Mouse (Mus musculus) midbrain, embryonic 14.5 days (tissue): ENCODE data around the gene C130050O18Rik. TPM values are rescaled to one million over a fixed set of nuclear protein-coding genes. Genes with fewer than 3 reads are reported as not detected.

Experiments used
- ATAC-seq: fragments of 200-750 bp; cut with Nextera tagmentation; 2 replicates; pipeline ENCODE4 v1.8.0; 2017; ENCODE audit warnings: moderate number of reproducible peaks, moderate library complexity; ENCODE audit not compliant: low FRiP score, low TSS enrichment
- DNase-seq: peaks from one replicate; pipeline ENCODE4 v3.0.0-alpha.2; 2015
- H3K27ac ChIP-seq: fragments of 300-500 bp; sonication (generic); replicated peaks from 2 replicates; pipeline ENCODE4 v1.5.1; 2014; ENCODE audit warnings: mild to moderate bottlenecking, low read depth, low read length, moderate library complexity
- H3K27me3 ChIP-seq: fragments of 300-500 bp; sonication (generic); 2 replicates; pipeline ENCODE4 v1.6.1; 2014; ENCODE audit warnings: low read length, control low read depth, mixed read lengths; ENCODE audit not compliant: control insufficient read depth, insufficient read depth
- H3K36me3 ChIP-seq: fragments of 300-500 bp; sonication (generic); 2 replicates; pipeline ENCODE4 v1.6.1; 2014; ENCODE audit warnings: low read length, control low read depth; ENCODE audit not compliant: control insufficient read depth, insufficient read depth
- H3K4me1 ChIP-seq: fragments of 300-500 bp; sonication (generic); 2 replicates; pipeline ENCODE4 v1.6.1; 2014; ENCODE audit warnings: mild to moderate bottlenecking, antibody characterized with exemption, low read length, control low read depth; ENCODE audit not compliant: control insufficient read depth, insufficient read depth
- H3K4me2 ChIP-seq: fragments of 300-500 bp; sonication (generic); 2 replicates; pipeline ENCODE4 v1.6.1; 2014; ENCODE audit warnings: mild to moderate bottlenecking, low read length, moderate library complexity
- H3K4me3 ChIP-seq: fragments of 300-500 bp; sonication (generic); replicated peaks from 2 replicates; pipeline ENCODE4 v1.5.1; 2014; ENCODE audit warnings: low read depth, low read length
- H3K9ac ChIP-seq: fragments of 300-500 bp; sonication (generic); replicated peaks from 2 replicates; pipeline ENCODE4 v1.6.1; 2014; ENCODE audit warnings: mild to moderate bottlenecking, low read length, moderate library complexity
- H3K9me3 ChIP-seq: fragments of 300-500 bp; sonication (generic); 2 replicates; pipeline ENCODE4 v1.6.1; 2016; ENCODE audit warnings: low read length, control low read depth, mixed read lengths; ENCODE audit not compliant: control insufficient read depth
- WGBS: fragments of 180-500 bp; shearing (Covaris S2); extraction: QIAGEN DNeasy Blood & Tissue Kit; methylation state at CpG from one replicate; pipeline ENCODE4 v1.1.7; 2014; 5-methylcytosine and 5-hydroxymethylcytosine counted together
- polyA plus RNA-seq: library from polyadenylated mRNA; unstranded; fragments of >200 nt; fragmentation: Nextera tagmentation; extraction: Ambion mirVana; gene quantifications from 2 replicates; pipeline ENCODE4 v1.2.1, GENCODE M21; 2014

Gene C130050O18Rik
- polyA plus RNA-seq, 1 experiment from 2014 or later: 0.29 TPM

DNA sequence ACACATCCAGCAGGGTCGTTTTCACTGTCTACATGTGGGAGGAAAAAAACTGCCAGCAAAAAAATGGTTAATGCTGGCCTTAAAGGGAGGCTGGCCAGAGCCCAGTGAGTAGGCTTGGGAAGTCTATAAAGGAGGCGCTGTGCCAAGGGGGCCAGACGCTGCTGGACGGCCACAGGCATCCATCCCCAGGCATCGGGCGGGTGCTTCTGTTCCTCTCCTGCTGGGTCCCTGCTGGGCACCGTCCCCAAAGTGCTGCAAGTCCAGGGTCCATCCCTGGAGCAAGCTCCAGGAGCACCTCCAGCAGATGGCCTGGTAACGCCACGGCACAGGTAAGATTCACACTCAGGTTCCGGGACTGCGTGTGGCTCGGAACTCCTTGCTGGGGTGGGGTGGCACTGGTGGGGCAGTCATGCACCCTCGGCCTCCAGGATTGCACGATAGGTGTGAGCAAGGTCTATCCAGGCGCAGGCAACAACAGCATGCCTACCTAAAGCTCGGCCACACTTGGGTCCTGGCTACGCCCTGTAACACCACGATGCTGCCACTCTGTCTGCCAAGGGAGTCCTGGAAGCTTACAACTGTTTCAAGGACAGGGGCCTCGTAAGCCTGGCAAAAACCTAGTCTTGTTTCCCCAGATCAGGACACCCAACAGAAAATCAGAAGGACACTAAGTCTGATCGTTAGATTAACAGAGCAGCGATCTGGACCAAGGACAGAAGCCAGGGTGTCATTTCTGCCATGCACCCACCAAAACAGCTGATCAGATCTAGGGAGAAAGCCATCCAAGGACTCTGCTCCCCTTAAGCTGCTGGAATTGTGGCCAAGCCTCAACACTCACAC is 18.2 kb downstream of the C130050O18Rik start, which contains the start of gene Gper1:
Gene Gper1 (plus strand): TSS at position 126 of the 840 bp plus-strand sequence.
- DNase-seq (peak; percentile 73), ATAC-seq (no peak)
- Histone ChIP-seq H3K9ac (peak within 1 kb of the TSS; percentile 36), H3K4me1 (peaks cover 24% of the 10 kb centered on the region), H3K27me3 (no peaks in the 10 kb centered on the region), H3K36me3 (no peaks in the 10 kb centered on the region), H3K9me3 (no peaks in the 10 kb centered on the region), H3K4me3 (peak within 1 kb of the TSS; percentile 24; the same call in 1 of the 2 replicates), H3K4me2 (peak within 1 kb of the TSS; percentile 30), H3K27ac (peak within 1 kb of the TSS; percentile 33; the same call in 1 of the 2 replicates)
- WGBS: 55% methylated on average over 21 of the region's 21 CpGs

DNA sequence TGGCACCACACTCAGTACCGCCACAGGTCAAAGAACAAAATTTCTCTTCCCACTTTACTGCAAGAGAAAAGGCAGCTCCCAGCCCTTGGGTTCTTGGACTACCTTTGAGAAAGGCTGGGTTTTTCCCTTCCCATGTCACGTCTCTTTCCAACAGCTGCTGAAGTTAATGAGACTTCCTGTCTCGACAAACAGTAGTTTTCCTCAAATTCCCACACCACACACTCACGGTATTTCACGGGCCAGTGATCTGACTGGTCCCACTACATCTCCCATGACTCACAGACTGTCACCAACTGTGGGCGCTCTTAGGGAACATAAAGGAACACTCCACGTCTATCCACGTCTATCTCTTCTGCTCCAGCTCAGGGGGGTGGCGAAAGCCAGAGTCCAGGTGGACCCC is 20.1 kb downstream of the C130050O18Rik start:
- Histone ChIP-seq H3K9ac (no peak overlapping the region), H3K9me3 (no peaks in the 10 kb centered on the region), H3K4me1 (peaks cover 19% of the 10 kb centered on the region), H3K4me2 (no peak overlapping the region), H3K27ac (no peak overlapping the region), H3K27me3 (no peaks in the 10 kb centered on the region), H3K36me3 (no peaks in the 10 kb centered on the region), H3K4me3 (no peak overlapping the region)
- no peak for ATAC-seq
- 91% methylated on average over 9 of the region's 9 CpGs for WGBS
- no peak for DNase-seq

DNA sequence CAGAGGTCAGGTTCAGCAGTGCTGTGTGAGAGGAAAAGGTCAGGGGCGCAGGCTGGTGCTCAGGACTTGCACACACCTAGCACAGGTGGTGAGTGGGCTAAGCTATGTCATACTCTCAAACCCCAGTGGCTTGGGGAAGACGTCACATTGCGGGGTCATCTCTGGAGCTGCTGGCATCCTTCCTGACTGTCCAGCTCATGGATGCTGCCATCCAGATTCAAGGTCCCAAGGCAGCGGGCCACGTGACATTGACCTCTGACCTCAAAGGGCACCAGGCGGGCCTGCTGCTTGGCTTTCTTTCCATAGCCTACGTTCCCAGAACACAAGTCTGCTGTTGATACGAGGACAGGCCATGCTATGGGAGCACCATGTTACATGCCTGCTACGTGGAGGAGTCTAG is 21.9 kb downstream of the C130050O18Rik start:
- H3K9ac ChIP-seq: no peak overlapping the region
- 92% methylated on average over 9 of the region's 9 CpGs for WGBS
- no peaks in the 10 kb centered on the region for H3K36me3 ChIP-seq
- H3K27ac ChIP-seq: no peak overlapping the region
- H3K4me3 ChIP-seq: no peak overlapping the region
- no peaks in the 10 kb centered on the region for H3K9me3 ChIP-seq
- ATAC-seq (no peak), DNase-seq (no peak)
- no peak overlapping the region for H3K4me2 ChIP-seq
- peaks cover 25% of the 10 kb centered on the region for H3K4me1 ChIP-seq
- no peaks in the 10 kb centered on the region for H3K27me3 ChIP-seq

DNA sequence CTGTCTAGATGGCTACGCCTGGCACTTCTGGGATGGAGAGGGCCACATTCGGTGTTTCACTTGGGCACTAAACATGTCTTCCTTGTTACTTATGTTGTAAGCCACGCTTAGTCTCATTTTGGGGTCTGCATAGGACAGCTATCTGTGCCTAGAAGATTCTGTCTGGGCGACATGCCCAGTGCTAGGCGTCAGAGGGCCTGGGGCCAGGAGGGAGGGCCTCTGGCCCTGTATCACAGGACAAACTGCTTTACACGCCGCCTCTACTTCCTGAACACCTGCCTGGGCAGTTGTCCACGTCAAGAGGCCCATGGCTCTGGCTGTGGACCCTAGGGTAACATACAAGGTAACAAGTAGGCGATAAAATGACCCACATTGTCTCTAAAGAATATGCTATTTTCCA is 22.9 kb downstream of the C130050O18Rik start:
- ATAC-seq: no peak
- Histone ChIP-seq H3K4me3 (no peak overlapping the region), H3K9ac (no peak overlapping the region), H3K4me2 (no peak overlapping the region), H3K9me3 (no peaks in the 10 kb centered on the region), H3K27me3 (no peaks in the 10 kb centered on the region), H3K4me1 (peaks cover 20% of the 10 kb centered on the region), H3K27ac (no peak overlapping the region), H3K36me3 (no peaks in the 10 kb centered on the region)
- no peak for DNase-seq
- WGBS: 86% methylated on average over 9 of the region's 9 CpGs

DNA sequence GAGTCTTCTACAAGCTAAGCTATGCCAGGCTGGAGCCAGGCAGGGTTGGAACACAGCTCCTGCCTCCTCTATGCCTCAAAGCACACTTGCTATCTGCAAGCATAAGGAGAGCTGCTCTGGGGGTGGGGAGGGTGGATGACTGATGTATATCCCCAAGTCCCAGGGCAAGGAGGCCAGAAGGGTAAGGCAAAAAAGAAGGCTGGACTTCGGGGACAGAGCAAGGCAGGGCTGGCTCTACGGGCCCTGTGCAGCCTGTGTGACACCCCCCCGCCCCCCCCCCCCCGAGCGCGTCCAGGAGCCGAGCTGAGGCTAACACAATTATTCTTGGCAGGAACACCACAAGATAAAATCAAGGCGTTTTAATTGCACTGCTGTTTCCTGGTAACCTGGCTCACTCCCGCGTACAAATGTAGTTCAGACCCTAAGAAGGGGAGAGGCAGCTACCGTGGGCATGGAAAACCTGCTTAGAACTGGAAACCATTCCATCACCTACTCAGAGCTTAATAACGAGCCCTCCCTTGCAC is 24.8 kb downstream of the C130050O18Rik start:
- H3K27me3 ChIP-seq: no peaks in the 10 kb centered on the region
- no peaks in the 10 kb centered on the region for H3K36me3 ChIP-seq
- WGBS: 46% methylated on average over 12 of the region's 12 CpGs
- H3K4me2 ChIP-seq: no peak overlapping the region
- no peak overlapping the region for H3K4me3 ChIP-seq
- H3K4me1 ChIP-seq: peaks cover 29% of the 10 kb centered on the region
- no peak for DNase-seq
- no peaks in the 10 kb centered on the region for H3K9me3 ChIP-seq
- no peak for ATAC-seq
- H3K27ac ChIP-seq: peak overlapping the region; percentile 61; the same call in 1 of the 2 replicates
- H3K9ac ChIP-seq: no peak overlapping the region

DNA sequence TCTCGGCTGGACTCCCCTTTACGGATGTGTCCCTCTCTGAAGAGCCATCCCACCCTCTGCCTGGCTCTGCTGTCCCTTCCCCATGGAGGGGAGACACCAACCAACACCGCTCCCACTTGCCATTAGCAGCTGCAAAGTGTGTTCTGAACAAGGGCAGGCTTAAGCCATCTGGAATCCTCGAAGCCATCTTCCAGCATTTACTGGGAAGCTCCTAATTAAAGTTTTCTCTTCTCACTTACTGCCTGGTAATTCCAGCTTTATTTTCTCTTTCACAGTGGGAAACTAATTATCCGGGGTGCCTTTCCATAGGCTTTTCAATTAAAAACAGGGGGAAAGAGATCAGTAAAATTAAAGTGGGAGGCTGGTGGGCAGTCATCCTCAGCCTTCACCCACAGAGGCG is 27.3 kb downstream of the C130050O18Rik start:
- no peaks in the 10 kb centered on the region for H3K9me3 ChIP-seq
- H3K4me2 ChIP-seq: no peak overlapping the region
- 40% methylated on average over 6 of the region's 6 CpGs for WGBS
- H3K36me3 ChIP-seq: no peaks in the 10 kb centered on the region
- ATAC-seq: no peak
- peak overlapping the region; percentile 39; the same call in 1 of the 2 replicates for H3K27ac ChIP-seq
- DNase-seq: no peak
- no peaks in the 10 kb centered on the region for H3K27me3 ChIP-seq
- no peak overlapping the region for H3K9ac ChIP-seq
- peaks cover 41% of the 10 kb centered on the region for H3K4me1 ChIP-seq
- no peak overlapping the region for H3K4me3 ChIP-seq

DNA sequence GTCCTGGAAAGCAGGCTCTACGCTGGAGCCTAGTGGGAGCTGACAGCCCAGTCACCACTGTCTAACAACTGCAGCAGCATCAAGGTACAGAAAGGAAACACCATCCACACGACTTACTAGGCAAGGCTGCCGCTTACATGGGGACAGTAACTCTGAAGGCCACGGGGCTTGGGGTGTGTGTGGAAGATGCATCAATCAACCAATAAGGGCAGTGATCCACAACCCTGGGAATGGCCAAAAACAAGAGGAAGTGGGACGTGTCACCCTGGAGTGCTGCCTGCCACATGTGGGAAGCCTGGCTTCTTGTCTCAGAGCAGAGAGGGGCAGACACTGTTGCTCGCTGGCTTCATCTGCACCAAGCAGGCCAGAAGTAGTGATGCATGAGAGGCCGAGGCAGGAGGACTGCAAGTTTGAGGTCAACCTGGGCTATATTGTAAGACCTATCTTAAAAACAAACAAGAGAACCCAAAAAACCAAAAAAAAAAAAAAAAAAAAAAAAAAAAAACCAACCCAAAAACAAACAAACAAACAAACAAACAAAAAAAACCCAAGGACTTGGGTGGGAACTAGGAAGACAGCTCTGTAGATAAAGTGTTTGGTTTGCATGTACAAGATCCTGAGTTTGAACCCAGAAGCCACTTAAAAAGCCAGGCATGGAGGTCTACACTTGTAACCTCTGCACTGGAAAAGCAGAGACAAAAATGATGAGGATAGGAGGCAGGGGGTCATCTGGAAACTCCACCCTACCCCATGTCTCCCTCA is 27.8 kb downstream of the C130050O18Rik start:
- H3K4me2 ChIP-seq: no peak overlapping the region
- 55% methylated on average over 7 of the region's 7 CpGs for WGBS
- H3K9me3 ChIP-seq: no peaks in the 10 kb centered on the region
- DNase-seq: no peak
- 0 out of 2 replicates have a peak overlapping the region, but pooled peaks have one; percentile 39 for H3K27ac ChIP-seq
- no peak overlapping the region for H3K9ac ChIP-seq
- peaks cover 40% of the 10 kb centered on the region for H3K4me1 ChIP-seq
- H3K27me3 ChIP-seq: no peaks in the 10 kb centered on the region
- ATAC-seq: no peak
- H3K36me3 ChIP-seq: no peaks in the 10 kb centered on the region
- no peak overlapping the region for H3K4me3 ChIP-seq

DNA sequence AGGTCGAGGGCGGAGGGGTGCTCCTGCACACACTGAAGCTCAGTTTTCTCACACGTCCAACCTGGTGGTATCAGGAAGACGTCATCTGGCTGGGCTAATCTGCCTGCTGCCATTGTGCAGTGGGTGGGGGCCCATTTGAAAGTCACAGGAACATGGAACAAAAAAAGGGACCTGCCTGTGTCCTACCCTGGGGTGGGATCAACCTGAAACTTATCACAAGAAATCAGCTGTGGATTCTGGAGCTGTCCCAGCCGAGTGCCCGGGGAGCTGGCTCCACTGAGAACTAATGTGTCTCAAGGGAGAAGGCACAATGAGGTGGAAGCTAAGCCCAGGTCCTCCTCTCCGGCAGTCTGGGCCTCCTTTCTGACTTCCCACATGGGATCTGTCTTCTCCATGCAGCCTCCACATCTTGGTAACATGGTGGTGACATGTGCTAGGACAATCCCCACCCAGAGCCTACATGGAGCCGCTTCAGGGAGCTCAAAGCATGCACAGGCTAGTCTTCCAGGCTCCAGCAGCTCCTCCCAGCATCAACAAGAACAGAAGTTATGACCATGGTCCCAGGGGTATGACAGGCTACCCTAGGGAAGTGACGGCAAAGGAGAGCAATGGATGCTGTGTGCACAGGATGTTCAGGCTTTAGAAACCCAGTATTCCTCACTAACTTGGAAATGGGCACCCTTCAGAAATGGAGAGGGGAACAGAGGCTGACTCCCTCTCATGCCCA is 28.9 kb downstream of the C130050O18Rik start:
- Histone ChIP-seq H3K9me3 (no peaks in the 10 kb centered on the region), H3K4me2 (no peak overlapping the region), H3K27ac (0 out of 2 replicates have a peak overlapping the region, but pooled peaks have one; percentile 26), H3K4me3 (no peak overlapping the region), H3K27me3 (no peaks in the 10 kb centered on the region), H3K9ac (no peak overlapping the region), H3K36me3 (no peaks in the 10 kb centered on the region), H3K4me1 (peaks cover 38% of the 10 kb centered on the region)
- DNase-seq: no peak
- 85% methylated on average over 9 of the region's 9 CpGs for WGBS
- ATAC-seq: no peak
